Mouse (Mus musculus) frontal cortex, adult (tissue): ENCODE measurements at regions not wholly inside any gene's neighbourhood (a gene's known extent, or its start where the extent isn't known, plus 50 kb on each side); places are given as distances from the start of the nearest gene placed in this dataset.
A peak's percentile ranks its signal among the peaks of the same experiment; 100 is the strongest.

Experiments
- ATAC-seq: cut with Nextera tagmentation; 2 replicates; pipeline ENCODE4 v1.9.2; 2017; ENCODE audit warnings: mild to moderate bottlenecking, moderate library complexity, mixed read lengths; ENCODE audit not compliant: low TSS enrichment

DNA sequence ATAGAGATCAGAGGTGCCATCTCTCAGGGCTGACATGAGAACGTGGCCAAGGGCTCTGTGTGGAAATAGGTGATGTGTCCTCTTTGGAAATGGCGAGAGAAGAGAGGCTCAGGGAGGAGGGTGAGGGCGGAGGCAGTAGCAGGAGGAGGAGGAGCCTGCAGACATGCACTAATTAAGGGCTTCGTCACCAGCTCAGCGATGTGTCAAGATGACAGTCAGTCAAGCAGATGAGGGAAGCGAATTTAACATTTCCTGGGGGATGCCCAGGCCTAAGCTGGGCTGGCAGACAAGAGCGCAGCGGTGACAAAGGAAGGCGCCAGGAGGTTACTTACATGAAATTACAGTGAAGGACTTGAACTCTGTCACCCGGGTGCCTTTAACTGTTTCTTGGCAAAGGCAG lies 455.1 kb upstream of the Tbx3 start:
- no peak for ATAC-seq

DNA sequence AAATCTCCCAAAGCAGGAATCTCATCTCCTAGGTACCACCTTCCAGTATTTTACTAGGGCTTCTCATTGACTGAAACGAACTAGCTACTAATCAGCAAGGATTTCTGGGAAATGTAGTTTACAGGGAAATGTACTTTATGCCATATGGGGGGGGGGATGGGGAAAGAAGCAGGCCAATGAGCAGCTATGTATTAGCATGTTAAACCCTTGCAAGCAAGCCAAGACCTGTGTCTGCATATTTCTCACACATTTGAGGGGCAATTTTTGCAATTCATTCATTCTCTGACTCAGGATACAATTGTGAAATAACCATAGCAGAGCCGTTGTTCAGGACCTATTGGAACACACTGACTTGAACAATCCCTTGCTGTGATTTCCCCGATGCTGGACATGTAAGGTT lies 454.3 kb upstream of the Tbx3 start:
- ATAC-seq, result no peak

DNA sequence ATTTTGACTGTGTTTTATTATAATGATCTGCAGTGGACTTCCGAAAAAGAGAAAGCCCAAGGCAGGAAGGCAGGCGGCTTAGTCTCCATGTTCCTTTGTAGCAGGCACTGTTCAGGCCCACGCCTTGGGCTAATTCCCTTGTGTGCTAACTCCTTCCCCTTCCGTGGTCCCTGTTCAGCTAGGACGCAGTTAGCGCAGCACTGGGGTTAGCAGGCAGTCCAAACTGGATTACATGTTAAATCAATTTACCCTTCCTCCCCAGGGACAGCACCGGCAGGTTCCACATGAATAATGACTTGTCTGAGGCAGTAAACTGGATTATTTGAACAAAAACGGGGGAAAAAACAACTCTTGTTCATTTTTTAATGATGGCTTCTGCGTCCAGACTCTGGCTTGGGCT lies 453.4 kb upstream of the Tbx3 start:
- no peak for ATAC-seq

DNA sequence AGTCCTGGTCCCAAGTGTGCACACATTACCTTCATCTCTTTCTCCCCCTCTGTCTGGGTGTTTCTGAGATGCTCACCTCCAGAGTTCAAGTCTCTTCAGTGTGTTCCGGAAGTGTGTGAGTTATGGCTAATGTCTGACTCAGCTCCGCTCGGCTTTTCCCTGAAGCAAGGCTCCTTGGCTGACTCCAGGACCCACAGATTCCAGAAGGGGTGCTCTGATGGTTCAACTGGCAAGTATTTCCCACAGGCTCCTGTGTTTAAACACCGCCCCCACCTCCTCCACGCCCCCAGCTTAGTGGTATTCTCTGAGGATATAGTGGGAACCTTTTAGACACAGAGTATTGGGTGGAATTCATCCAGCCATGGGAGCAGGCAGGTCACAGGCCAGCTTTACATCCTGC lies 441.8 kb upstream of the Tbx3 start:
- no peak for ATAC-seq

DNA sequence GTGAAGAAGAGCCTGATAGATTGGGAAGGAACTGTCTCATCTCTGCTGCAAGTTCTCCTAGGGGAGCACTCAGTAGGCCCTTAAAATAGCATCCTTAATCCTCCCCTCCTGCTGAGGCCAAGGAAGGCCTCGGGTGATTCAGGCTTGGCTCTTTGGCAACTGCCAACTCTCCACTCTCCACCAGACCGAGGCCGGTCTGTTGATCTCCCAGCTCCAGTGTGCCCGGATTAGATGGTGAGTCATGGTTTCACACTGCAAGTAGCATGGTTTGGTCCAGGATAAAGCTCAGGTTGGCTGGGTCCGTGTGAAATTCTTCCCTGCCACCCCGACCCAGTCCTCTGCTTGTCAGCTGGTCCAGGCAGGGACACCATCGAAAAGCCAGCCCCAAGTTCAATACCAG lies 437.5 kb upstream of the Tbx3 start:
- no peak for ATAC-seq

DNA sequence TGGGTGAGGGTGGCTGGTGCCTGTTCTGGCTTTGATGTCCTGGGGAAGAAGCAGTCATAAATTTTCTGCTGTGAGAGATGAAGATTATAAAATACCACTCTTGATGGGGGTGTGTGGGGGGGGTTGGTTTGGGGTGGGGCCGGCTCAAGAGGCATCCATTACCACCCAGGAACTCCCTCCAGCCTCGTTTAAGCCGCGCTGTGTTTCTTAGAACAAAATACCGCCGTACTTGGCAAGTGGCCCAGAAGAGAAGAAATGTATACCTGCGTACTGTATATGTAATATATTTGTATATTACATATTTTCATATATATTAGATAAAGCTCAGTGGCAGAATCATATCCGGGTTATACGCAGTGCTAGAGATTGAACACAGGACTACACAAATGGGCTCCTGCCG lies 434.6 kb upstream of the Tbx3 start:
- no peak for ATAC-seq

DNA sequence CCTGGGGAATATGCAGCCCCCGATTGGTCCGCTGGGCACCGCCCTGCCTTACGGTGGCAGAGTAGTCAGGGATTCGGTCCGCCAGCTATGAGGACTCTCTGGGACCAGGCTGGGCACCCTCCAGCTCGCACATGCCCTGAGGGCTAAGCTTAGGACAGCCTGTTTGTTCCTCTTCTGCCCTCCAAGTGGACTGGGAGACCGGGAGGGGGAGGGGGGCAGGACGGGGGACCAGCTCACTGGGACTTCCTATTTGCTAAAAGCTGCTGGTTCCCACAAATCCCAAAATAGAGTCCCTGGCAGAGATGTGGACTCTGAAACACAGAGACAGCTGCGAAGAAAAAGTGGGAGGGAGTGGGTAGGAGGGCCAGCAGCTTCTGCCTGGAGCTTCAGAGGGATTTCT lies 423.6 kb upstream of the Tbx3 start:
- ATAC-seq, result peak; percentile 95

DNA sequence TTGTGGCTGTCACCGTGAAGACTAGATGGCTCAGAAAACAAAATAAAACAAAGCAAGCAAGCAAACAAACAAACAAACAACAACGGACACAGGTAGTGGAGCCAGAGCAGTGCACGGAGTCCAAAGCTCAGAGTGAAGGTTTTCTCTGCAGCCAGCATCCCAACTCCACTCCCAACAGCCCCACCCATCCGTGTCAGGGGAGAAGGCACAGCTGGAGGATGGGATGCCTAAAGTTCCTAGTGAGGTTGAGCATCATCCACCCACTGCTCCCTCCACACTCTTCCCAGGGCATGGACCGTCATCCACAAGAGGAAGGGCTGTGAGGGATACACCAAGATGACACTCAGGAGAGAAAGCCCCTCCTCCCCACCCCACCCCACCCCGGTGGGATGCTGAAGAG lies 421.8 kb upstream of the Tbx3 start:
- ATAC-seq, result no peak

DNA sequence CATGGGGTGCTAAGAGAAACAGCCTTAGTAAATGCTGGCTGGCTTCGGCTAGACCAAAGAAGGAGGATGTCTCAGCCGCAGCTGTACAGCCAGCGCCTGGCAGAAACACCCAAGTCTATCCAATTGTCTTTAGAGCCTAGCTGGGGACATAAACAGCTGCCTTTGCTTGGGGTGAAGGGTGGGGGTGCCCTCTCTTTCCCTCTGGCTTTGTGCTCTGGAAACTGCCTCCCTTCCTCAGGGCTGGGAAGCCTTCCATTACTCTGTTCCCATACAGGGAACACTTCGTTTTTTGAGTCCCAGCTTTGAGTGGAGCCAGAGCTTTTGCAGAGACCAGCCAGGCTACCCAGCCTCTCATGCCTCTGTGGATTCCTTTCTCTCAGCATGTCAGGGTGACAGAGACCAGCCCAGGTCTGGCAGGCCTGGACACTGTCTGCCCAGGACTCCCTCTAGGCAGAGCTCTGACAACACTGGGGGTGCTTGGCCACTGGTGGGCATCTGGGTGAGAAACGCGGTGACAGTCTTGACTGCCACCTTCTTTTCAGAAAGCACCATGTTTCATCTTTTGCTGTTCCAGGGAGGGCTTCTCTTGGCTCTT lies 421.2 kb upstream of the Tbx3 start:
- no peak for ATAC-seq

DNA sequence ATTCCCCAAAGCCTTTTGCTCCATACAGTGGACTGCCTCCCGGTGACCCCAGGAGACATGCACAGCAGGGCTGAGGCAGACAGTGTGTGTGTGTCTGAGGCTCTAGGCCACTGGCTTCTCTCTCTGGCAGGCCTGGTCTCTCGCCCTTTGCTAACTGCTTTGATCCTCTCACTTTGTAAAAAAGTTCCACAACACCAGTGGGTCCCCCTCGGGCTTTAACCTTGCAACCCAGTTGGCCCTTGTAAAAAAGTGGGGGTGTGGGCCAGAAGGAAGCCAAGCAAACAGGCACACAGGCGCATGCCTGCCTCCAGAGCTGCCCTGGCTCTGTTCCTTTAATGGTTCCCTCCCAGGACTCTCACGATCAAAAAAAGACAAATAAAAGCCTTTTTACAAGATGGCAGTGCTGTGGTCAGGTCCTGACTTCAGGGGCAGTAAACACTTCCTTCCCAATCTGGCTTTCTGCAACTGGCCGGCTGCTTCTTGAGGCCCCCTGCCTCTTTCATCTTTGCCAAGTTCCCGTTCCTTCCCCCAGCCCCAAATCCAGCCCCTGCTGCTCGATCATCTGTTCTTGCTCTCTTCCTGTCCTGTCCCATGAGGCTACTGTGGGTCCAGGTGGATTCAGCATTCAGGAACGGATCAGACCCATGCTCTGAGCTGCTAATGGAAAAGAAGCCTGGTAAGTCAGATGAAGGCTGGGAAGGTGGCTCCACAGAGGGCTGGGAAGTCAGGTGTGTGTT lies 419.0 kb upstream of the Tbx3 start:
- ATAC-seq, result no peak

DNA sequence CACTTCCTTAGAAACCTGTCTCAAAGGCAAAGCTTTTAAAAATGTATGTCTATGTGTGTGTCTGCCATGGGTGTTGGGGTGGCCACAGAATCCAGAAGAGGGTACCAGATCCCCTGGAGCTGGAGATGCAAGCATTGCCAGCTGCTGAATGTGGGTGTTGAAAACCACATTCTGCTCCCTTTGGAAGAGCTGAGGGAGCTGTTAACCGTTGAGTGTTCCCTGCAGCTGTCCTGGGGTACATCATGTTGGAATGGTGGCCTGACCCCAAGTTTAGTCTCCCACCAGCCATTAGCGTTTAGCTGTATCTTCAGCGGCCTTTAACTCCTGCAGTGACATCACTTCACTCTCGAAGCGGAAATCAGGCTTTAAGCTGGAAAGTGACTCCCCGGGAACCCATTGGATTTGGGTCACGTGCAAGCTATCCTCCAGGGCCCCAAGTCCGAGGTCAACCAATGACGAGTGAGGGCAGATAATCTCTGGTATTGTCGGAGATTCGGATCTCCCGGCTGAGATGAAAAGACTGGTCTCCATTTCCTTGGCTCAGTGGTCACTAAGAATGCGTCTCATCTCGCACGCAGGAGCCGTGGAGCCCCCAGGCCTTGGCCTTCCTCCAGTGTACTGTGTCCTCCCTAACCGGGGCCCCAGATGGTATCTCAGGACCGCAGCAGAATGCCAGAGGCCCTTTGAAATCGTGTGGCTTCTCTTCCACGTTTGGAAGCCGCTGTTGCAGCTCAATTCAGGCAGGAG lies 412.9 kb upstream of the Tbx3 start:
- no peak for ATAC-seq

DNA sequence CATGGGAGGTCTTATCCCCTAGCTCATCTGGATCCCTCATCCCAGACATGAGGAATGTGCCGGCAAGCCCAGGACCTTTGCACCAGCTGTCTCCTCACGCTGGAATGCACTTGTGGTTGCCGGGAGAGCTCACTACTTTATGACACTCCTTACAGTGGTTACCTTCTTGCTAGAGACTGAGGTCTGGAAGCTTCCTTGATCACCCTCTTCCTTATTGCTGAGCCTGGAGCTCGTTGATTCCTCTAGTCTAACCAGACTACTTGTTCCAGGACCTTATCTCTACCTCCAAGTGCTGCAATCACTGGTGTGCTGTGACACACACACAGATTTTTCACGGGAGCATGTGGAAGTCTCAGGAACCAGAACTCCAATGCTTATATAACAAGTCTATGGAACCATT lies 411.6 kb upstream of the Tbx3 start:
- ATAC-seq, result no peak

DNA sequence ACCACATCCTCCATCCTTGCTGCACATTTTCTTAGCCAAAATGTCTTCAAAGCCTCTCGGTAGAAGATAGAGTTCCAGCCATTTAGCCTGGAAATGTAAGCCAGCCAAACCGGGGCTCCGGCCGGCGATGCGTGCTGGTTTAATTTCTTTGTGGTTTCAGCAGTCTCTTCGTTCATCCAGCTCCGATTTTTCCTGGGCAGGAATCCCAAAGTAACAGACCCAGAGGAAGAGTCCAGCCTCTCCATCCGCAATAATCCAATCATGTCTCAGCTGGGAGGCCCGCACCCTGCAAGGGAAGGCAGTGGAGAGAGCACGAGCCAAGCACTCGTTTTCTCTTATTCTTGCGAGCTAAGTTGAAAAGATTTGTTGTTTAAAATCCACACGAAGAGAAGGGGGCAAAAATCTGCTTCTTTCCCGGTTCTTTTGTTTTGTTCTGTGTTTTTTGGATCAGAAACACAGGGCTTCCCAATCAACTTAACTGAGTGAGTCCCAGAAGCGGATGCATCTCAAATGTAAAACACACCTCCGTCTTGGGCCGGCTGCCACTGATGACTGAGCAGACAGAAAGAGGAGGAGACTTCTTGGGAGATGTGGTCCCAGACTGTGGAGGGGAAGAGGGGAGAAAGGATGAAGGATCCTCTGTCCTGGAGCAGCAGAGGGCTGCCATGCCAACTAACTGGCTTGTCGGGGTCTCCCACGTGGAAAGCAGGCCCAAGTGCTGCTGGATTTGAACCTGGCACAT lies 405.1 kb upstream of the Tbx3 start:
- peak; percentile 74 for ATAC-seq

DNA sequence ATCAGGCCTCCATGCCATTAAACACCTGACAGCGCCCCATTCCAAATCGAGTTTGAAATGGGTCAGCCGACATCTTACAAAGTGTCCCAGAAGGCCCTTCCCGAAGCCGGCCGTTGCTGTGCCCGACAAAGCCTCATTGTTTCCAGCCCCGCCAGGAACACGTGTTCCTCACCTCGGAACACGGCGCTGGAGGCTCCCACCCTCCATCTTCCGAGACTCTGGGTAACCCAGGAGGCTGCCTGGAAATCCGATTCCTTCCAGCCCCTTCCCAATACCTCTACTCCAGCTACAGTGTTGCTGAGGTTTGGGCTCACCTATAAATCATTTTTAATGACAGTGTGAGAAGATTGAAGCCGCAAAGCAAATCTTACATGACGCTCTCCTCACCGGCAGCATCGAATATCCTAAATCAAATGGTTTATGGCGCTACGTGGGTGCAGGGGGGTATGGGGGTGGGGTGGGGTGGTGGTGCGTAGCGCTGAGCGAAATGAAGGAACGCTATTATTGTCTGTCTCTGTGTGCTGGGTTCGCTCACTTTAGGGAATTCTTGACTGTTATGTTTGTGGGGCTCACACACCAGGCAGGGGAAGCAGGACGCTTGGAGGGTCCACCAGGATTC lies 399.1 kb upstream of the Tbx3 start:
- no peak for ATAC-seq

DNA sequence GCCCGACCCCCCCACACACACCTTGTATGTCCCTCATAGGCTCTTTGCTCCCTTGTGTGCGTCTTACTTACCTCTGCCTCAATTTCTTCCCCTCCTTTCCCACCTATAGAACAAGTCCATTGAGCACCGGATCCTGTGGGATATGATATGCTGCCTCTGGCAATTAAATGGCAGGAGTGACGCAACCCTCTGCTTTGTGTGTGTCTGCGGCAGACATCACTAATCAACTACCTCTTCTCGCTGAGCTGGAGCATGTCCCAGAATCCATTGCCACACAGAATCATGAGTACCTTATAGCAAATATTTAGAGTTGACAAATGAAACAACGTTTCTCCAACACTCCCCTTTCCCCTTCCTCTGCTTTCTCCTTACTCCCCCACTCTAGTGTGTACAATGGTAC lies 397.3 kb upstream of the Tbx3 start:
- ATAC-seq, result no peak

DNA sequence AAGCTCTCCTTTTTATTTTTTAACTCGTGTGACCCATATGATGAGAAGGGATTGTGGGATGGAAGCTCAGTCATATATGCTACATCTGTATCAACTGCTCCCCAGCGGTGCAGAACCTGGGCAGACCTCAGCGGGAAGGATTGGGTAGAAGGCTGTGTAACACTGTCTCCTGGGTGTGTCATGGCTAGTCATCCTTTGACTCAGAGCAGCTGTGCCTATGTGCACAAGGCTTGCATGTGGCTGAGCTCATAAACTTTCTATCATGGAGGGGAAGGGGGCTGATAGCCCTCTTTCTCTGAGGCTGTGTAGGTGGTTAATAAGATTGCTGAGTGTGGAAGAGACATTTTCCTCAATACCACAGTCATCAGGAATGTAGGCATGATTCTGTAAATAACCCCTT lies 396.9 kb upstream of the Tbx3 start:
- no peak for ATAC-seq

DNA sequence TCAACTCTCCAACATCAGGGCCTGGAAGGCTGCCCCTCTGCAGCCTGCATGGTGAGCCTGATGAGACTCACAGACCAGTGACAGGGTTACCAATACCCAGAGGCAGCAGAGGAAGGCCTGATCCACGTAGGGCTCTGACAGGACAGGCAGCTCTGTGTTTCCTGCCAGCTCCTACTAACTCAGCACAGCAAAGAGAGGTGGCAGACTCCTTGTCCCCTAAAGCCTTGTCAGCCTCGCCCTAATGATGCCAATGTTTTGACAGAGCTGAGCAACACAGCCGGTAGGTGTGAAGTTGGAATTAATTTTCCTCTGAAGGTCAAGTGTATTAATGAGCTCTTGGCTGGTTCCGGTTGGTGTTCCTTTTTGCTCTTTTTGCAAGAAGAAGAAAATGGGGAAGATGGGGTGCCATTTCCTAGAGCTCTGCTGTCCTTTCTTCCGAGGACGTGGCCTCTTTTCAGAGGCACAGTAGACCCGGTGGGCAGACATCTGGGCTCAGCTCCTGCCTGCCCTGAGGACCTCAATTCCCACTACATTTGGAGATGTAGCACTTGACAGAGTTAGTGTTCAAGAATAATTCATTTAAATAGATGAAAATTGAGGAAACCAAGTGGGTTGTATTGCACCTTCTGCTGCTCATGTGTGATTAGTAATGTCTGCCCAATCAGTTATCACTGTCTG lies 395.5 kb upstream of the Tbx3 start:
- ATAC-seq, result no peak

DNA sequence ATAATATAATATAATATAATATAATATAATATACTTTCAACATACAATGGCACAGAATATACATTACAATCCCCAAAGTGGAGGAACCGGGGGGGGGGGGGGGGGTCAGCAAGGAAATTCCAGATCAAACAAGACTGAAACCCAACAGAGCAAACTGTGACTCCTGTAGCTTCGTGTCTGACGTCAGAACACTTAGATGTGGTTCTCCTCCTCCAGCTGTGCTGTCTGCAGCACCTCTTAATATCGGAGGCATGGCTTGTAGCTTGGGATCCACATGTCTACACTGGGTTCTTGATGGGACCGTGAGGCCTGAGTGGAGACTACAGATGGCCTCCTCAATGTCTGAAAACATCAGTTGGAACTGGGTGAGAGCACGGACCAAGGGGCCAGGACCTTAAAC lies 390.3 kb upstream of the Tbx3 start:
- ATAC-seq, result no peak

DNA sequence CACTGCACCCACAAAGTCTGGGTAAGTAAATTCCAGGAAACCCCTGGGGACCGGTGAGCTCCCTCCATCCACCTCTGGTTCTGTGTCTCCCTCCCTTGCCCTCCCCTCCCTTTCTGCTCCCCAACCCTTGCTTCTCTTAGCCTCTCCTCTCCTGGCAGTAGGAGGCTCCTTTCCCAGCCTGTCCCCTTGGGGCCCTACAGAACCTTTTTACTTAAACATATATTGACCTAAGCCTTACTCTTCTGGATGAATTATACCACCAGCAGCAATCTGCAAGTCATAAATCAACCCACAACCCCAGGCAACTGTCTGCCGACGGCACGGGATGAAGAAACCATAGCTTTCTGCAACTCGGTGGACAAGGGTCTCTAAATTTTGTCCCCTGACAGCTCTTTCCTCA lies 380.7 kb upstream of the Tbx3 start:
- no peak for ATAC-seq

DNA sequence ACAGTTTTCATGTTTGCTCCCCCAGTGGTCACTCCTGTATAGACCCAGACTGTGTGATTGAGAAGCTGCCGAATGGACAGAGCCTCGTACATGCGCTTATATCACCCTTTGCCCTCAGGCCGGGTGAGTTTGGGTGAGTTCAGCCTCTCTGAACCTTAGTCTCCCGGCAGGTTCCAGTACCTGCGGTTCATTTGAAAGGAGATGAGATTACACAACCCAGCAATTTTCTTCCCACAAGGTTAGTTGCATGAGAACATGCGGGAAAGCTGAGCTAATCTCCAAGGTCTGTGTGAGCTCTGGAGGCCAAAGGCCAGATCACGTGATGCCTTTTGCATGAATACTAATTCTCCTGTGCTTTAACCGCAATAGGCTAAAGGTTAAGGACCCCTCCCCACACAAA lies 378.1 kb upstream of the Tbx3 start:
- no peak for ATAC-seq

DNA sequence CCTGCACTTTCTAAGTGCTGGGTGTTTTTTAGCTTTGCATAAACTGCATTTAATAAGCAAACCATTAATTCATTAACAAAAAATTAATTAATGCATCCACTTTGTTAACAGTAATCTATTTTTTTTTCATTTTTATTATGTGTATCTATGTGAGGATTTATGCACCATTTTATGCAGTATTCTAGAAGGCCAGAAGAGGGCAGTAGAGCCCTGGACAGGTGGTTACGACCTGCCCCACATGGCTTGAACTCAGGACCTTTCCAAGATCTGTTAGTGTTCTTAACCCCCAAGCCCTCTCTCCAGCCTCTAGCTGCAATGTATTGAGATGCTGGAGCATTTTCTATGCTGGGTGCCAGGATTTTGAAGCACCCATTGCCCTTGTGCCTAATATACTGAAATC lies 377.6 kb upstream of the Tbx3 start:
- ATAC-seq, result no peak

DNA sequence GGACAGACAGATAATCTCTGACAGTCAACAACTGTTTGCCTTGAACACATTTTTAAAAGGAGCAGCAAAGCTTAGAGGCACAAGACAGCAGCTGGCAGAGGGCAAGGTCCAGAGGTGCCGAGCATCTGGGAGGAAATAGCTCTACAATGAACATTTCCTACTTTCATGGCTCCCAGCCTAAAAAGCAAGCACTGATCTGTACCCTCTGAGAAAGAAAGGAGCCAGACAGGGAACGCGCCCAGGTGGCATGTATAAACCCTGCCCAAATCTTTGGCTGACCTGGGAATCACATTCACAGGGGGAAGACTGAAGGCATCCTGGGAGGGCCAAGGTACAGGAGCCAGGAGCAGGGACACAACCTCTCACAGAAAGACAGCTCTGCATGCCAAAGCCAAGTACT lies 371.2 kb upstream of the Tbx3 start:
- ATAC-seq, result no peak
